Mouse (Mus musculus): ENCODE results near the gene Myo18b. TPM values are rescaled to one million over a fixed set of nuclear protein-coding genes. Genes with fewer than 3 reads are reported as not detected.
A peak's percentile ranks its signal among the peaks of the same experiment; 100 is the strongest.

Myo18b gene
- polyA plus RNA-seq, 1 experiment from 2014 or later = 0.36 TPM

- Histone ChIP-seq H3K4me2 (ENCODE audit: low read depth, low read length, severe bottlenecking) (no peak overlapping the region), H3K27ac (ENCODE audit: low read depth, low read length) (peak overlapping the region; percentile 31; the same call in 1 of the 2 replicates), H3K9me3 (ENCODE audit: control insufficient read depth, low read length) (no peaks in the 10 kb centered on the region), H3K4me3 (ENCODE audit: low read depth, low read length) (no peak overlapping the region), H3K36me3 (ENCODE audit: control insufficient read depth, insufficient read depth, low read length) (no peaks in the 10 kb centered on the region), H3K27me3 (ENCODE audit: control insufficient read depth, insufficient read depth, low read length) (no peaks in the 10 kb centered on the region), H3K4me1 (replicated peaks; ENCODE audit: control insufficient read depth, insufficient read depth, low read length) (peaks cover 16% of the 10 kb centered on the region), H3K9ac (ENCODE audit: low read length) (no peak overlapping the region; the same call in 1 of the 2 replicates)
- DNase-seq (ENCODE audit: low spot score) = no peak
- WGBS = 43% methylated on average over 6 of the region's 6 CpGs
- peak; percentile 67 for ATAC-seq (replicated peaks; ENCODE audit: low FRiP score)
Observed at GRCm38 (mm10) chr5:112843676-112844257, 52.4 kb downstream of the Myo18b start.

GRCm38 (mm10) chr5:112842696-112843095 is 53.5 kb downstream of the Myo18b start:
- H3K27me3 ChIP-seq (ENCODE audit: control insufficient read depth, insufficient read depth, low read length) = no peaks in the 10 kb centered on the region
- ATAC-seq (replicated peaks; ENCODE audit: low FRiP score) (no peak), DNase-seq (ENCODE audit: low spot score) (no peak)
- H3K9ac ChIP-seq (ENCODE audit: low read length) = no peak overlapping the region
- WGBS = 92% methylated on average over 5 of the region's 5 CpGs
- no peaks in the 10 kb centered on the region for H3K9me3 ChIP-seq (ENCODE audit: control insufficient read depth, low read length)
- no peak overlapping the region for H3K4me2 ChIP-seq (ENCODE audit: low read depth, low read length, severe bottlenecking)
- no peaks in the 10 kb centered on the region for H3K36me3 ChIP-seq (ENCODE audit: control insufficient read depth, insufficient read depth, low read length)
- H3K27ac ChIP-seq (ENCODE audit: low read depth, low read length) = no peak overlapping the region
- H3K4me3 ChIP-seq (ENCODE audit: low read depth, low read length) = no peak overlapping the region
- peaks cover 5% of the 10 kb centered on the region; the same call in 1 of the 2 replicates for H3K4me1 ChIP-seq (replicated peaks; ENCODE audit: control insufficient read depth, insufficient read depth, low read length)

GRCm38 (mm10) chr5:112841850-112842249 is 54.3 kb downstream of the Myo18b start:
- H3K4me3 ChIP-seq (ENCODE audit: low read depth, low read length) = no peak overlapping the region
- no peaks in the 10 kb centered on the region for H3K9me3 ChIP-seq (ENCODE audit: control insufficient read depth, low read length)
- H3K4me2 ChIP-seq (ENCODE audit: low read depth, low read length, severe bottlenecking) = no peak overlapping the region
- no peak overlapping the region for H3K27ac ChIP-seq (ENCODE audit: low read depth, low read length)
- peaks cover 4% of the 10 kb centered on the region; the same call in 1 of the 2 replicates for H3K4me1 ChIP-seq (replicated peaks; ENCODE audit: control insufficient read depth, insufficient read depth, low read length)
- H3K36me3 ChIP-seq (ENCODE audit: control insufficient read depth, insufficient read depth, low read length) = no peaks in the 10 kb centered on the region
- H3K9ac ChIP-seq (ENCODE audit: low read length) = no peak overlapping the region
- WGBS = 45% methylated on average over 6 of the region's 6 CpGs
- ATAC-seq (replicated peaks; ENCODE audit: low FRiP score) (no peak), DNase-seq (ENCODE audit: low spot score) (no peak)
- H3K27me3 ChIP-seq (ENCODE audit: control insufficient read depth, insufficient read depth, low read length) = no peaks in the 10 kb centered on the region

GRCm38 (mm10) chr5:112834896-112835295 is 61.3 kb downstream of the Myo18b start:
- no peak overlapping the region for H3K27ac ChIP-seq (ENCODE audit: low read depth, low read length)
- no peak overlapping the region for H3K4me2 ChIP-seq (ENCODE audit: low read depth, low read length, severe bottlenecking)
- H3K4me1 ChIP-seq (replicated peaks; ENCODE audit: control insufficient read depth, insufficient read depth, low read length) = no peaks in the 10 kb centered on the region
- no peak for DNase-seq (ENCODE audit: low spot score)
- no peak for ATAC-seq (replicated peaks; ENCODE audit: low FRiP score)
- no peaks in the 10 kb centered on the region for H3K27me3 ChIP-seq (ENCODE audit: control insufficient read depth, insufficient read depth, low read length)
- no peak overlapping the region for H3K9ac ChIP-seq (ENCODE audit: low read length)
- no peak overlapping the region for H3K4me3 ChIP-seq (ENCODE audit: low read depth, low read length)
- H3K9me3 ChIP-seq (ENCODE audit: control insufficient read depth, low read length) = no peaks in the 10 kb centered on the region
- no peaks in the 10 kb centered on the region for H3K36me3 ChIP-seq (ENCODE audit: control insufficient read depth, insufficient read depth, low read length)

GRCm38 (mm10) chr5:112833866-112834265 is 62.3 kb downstream of the Myo18b start:
- no peak for DNase-seq (ENCODE audit: low spot score)

GRCm38 (mm10) chr5:112825091-112825794 is 70.9 kb downstream of the Myo18b start:
- no peak for DNase-seq (ENCODE audit: low spot score)
- Histone ChIP-seq H3K9me3 (ENCODE audit: control insufficient read depth, low read length) (no peaks in the 10 kb centered on the region), H3K4me2 (ENCODE audit: low read depth, low read length, severe bottlenecking) (no peak overlapping the region), H3K27ac (ENCODE audit: low read depth, low read length) (peak overlapping the region; percentile 50; the same call in 1 of the 2 replicates), H3K4me1 (replicated peaks; ENCODE audit: control insufficient read depth, insufficient read depth, low read length) (peaks cover 8% of the 10 kb centered on the region; the same call in 1 of the 2 replicates), H3K4me3 (ENCODE audit: low read depth, low read length) (no peak overlapping the region), H3K36me3 (ENCODE audit: control insufficient read depth, insufficient read depth, low read length) (no peaks in the 10 kb centered on the region), H3K27me3 (ENCODE audit: control insufficient read depth, insufficient read depth, low read length) (no peaks in the 10 kb centered on the region), H3K9ac (ENCODE audit: low read length) (no peak overlapping the region)
- 52% methylated on average over 12 of the region's 12 CpGs for WGBS
- ATAC-seq (replicated peaks; ENCODE audit: low FRiP score) = 0 out of 2 replicates have a peak, but pooled peaks have one; percentile 21

More at GRCm38 (mm10) chr5:112833866-112834265, 62.3 kb downstream of the Myo18b start:
- no peaks in the 10 kb centered on the region for H3K36me3 ChIP-seq (ENCODE audit: control insufficient read depth, insufficient read depth, low read length)
- no peak overlapping the region for H3K4me3 ChIP-seq (ENCODE audit: low read depth, low read length)
- ATAC-seq (replicated peaks; ENCODE audit: low FRiP score) = no peak
- no peak overlapping the region for H3K4me2 ChIP-seq (ENCODE audit: low read depth, low read length, severe bottlenecking)
- H3K4me1 ChIP-seq (replicated peaks; ENCODE audit: control insufficient read depth, insufficient read depth, low read length) = no peaks in the 10 kb centered on the region
- H3K9ac ChIP-seq (ENCODE audit: low read length) = no peak overlapping the region
- 81% methylated on average over 11 of the region's 11 CpGs for WGBS
- H3K9me3 ChIP-seq (ENCODE audit: control insufficient read depth, low read length) = no peaks in the 10 kb centered on the region
- no peaks in the 10 kb centered on the region for H3K27me3 ChIP-seq (ENCODE audit: control insufficient read depth, insufficient read depth, low read length)
- no peak overlapping the region for H3K27ac ChIP-seq (ENCODE audit: low read depth, low read length)

- Histone ChIP-seq H3K4me3 (ENCODE audit: low read depth, low read length) (no peak overlapping the region), H3K9me3 (ENCODE audit: control insufficient read depth, low read length) (no peaks in the 10 kb centered on the region), H3K4me2 (ENCODE audit: low read depth, low read length, severe bottlenecking) (no peak overlapping the region), H3K4me1 (replicated peaks; ENCODE audit: control insufficient read depth, insufficient read depth, low read length) (peaks cover 8% of the 10 kb centered on the region; the same call in 1 of the 2 replicates), H3K36me3 (ENCODE audit: control insufficient read depth, insufficient read depth, low read length) (no peaks in the 10 kb centered on the region), H3K27me3 (ENCODE audit: control insufficient read depth, insufficient read depth, low read length) (no peaks in the 10 kb centered on the region), H3K27ac (ENCODE audit: low read depth, low read length) (no peak overlapping the region), H3K9ac (ENCODE audit: low read length) (no peak overlapping the region)
- DNase-seq (ENCODE audit: low spot score) = peak; percentile 75
- 47% methylated on average over 13 of the region's 13 CpGs for WGBS
- no peak for ATAC-seq (replicated peaks; ENCODE audit: low FRiP score)
Observed at GRCm38 (mm10) chr5:112824376-112824775, 71.8 kb downstream of the Myo18b start.

GRCm38 (mm10) chr5:112822426-112822825 is 73.7 kb downstream of the Myo18b start:
- no peaks in the 10 kb centered on the region for H3K27me3 ChIP-seq (ENCODE audit: control insufficient read depth, insufficient read depth, low read length)
- 68% methylated on average over 3 of the region's 3 CpGs for WGBS

More at GRCm38 (mm10) chr5:112822426-112822825, 73.7 kb downstream of the Myo18b start:
- Histone ChIP-seq H3K4me2 (ENCODE audit: low read depth, low read length, severe bottlenecking) (no peak overlapping the region), H3K4me3 (ENCODE audit: low read depth, low read length) (no peak overlapping the region), H3K36me3 (ENCODE audit: control insufficient read depth, insufficient read depth, low read length) (no peaks in the 10 kb centered on the region), H3K27ac (ENCODE audit: low read depth, low read length) (no peak overlapping the region), H3K4me1 (replicated peaks; ENCODE audit: control insufficient read depth, insufficient read depth, low read length) (peaks cover 8% of the 10 kb centered on the region; the same call in 1 of the 2 replicates), H3K9me3 (ENCODE audit: control insufficient read depth, low read length) (no peaks in the 10 kb centered on the region), H3K9ac (ENCODE audit: low read length) (no peak overlapping the region)
- ATAC-seq (replicated peaks; ENCODE audit: low FRiP score) (no peak), DNase-seq (ENCODE audit: low spot score) (no peak)

Measured in forebrain, embryonic 11.5 days (tissue).